Mouse (Mus musculus) C2C12 (cell line): ENCODE results near the gene Arhgap21. TPM values are rescaled to one million over a fixed set of nuclear protein-coding genes. Genes with fewer than 3 reads are reported as not detected.
"Not testable (repeated sequence)": the region's sequence is repeated elsewhere in the genome, so short reads cannot be mapped to it uniquely, and the experiment has no call there.

Source experiments
- H3K27me3 ChIP-seq: one replicate; pipeline ENCODE4 v1.6.1; 2011; ENCODE audit not compliant: control insufficient read depth, insufficient read depth, insufficient read length
- H3K36me3 ChIP-seq: one replicate; pipeline ENCODE4 v1.6.1; 2011; ENCODE audit not compliant: control insufficient read depth, insufficient read depth
- H3K4me3 ChIP-seq: one replicate; pipeline ENCODE4 v1.5.1; 2011; ENCODE audit warnings: mild to moderate bottlenecking, control low read depth; ENCODE audit not compliant: poor library complexity, insufficient read depth, severe bottlenecking
- H3K79me2 ChIP-seq: one replicate; pipeline ENCODE4 v1.6.1; 2011; ENCODE audit not compliant: control insufficient read depth, insufficient read depth
- H3K79me3 ChIP-seq: one replicate; pipeline ENCODE4 v1.6.1; 2011; ENCODE audit warnings: low read depth, control low read depth
- H3ac ChIP-seq: one replicate; pipeline ENCODE3; 2011; ENCODE audit warnings: low read depth; ENCODE audit not compliant: control insufficient read depth, insufficient read length
- CEBPB ChIP-seq: IDR thresholded peaks from one replicate; pipeline ENCODE4 v1.6.1; 2011; ENCODE audit warnings: low read depth, mild to moderate bottlenecking, control low read depth, moderate library complexity
- CTCF ChIP-seq: IDR thresholded peaks from one replicate; pipeline ENCODE4 v1.5.1; 2011; ENCODE audit not compliant: control insufficient read depth, insufficient read depth, insufficient read length
- FOSL1 ChIP-seq: IDR thresholded peaks from one replicate; pipeline ENCODE4 v1.8.0; 2011; ENCODE audit warnings: mild to moderate bottlenecking, low read length; ENCODE audit not compliant: poor library complexity, insufficient read depth, severe bottlenecking
- MAX ChIP-seq: IDR thresholded peaks from one replicate; pipeline ENCODE4 v1.6.1; 2011; ENCODE audit warnings: mild to moderate bottlenecking, control low read depth
- MYOD1 ChIP-seq: IDR thresholded peaks from one replicate; pipeline ENCODE4 v1.6.1; 2011; ENCODE audit warnings: low read depth; ENCODE audit not compliant: control insufficient read depth, insufficient read length
- MYOG ChIP-seq: IDR thresholded peaks from one replicate; pipeline ENCODE4 v1.6.1; 2011; ENCODE audit not compliant: control insufficient read depth, insufficient read length; ENCODE audit errors: extremely low read depth
- USF1 ChIP-seq: IDR thresholded peaks from one replicate; pipeline ENCODE4 v1.6.1; 2011; ENCODE audit warnings: low read depth, mild to moderate bottlenecking, control low read depth, moderate library complexity
- polyA plus RNA-seq: library from polyadenylated mRNA; unstranded; fragments of >200 nt; fragmentation: generic; extraction: Trizol; gene quantifications from one replicate; pipeline ENCODE4 v1.2.1, GENCODE M21; 2012; ENCODE audit warnings: missing spikeins

Gene Arhgap21
- polyA plus RNA-seq, 1 experiment = 15.9 TPM

- peaks cover 71% of the 10 kb centered on the region for H3K79me3 ChIP-seq
- no peaks in the 10 kb centered on the region for H3K27me3 ChIP-seq
- H3K36me3 ChIP-seq = no peaks in the 10 kb centered on the region
- no peak overlapping the region for H3K4me3 ChIP-seq
- H3ac ChIP-seq = no peak overlapping the region
- TF ChIP-seq MYOD1 = no peak
- TF ChIP-seq MAX = no peak
- no peak for TF ChIP-seq FOSL1
- TF ChIP-seq CTCF = no peak
- TF ChIP-seq USF1 = no peak
- no peak for TF ChIP-seq MYOG
- no peak for TF ChIP-seq CEBPB
- peaks cover 96% of the 10 kb centered on the region for H3K79me2 ChIP-seq
Measured at GRCm38 (mm10) chr2:20932748-20933313, 35.9 kb downstream of the Arhgap21 start.

- H3K36me3 ChIP-seq, H3ac ChIP-seq, H3K4me3 ChIP-seq, H3K27me3 ChIP-seq: not testable (repeated sequence)
- H3K79me3 ChIP-seq = peaks cover 65% of the 10 kb centered on the region
- peaks cover 96% of the 10 kb centered on the region for H3K79me2 ChIP-seq
Measured at GRCm38 (mm10) chr2:20931761-20932160, 36.9 kb downstream of the Arhgap21 start.

- TF ChIP-seq MYOG = no peak
- TF ChIP-seq MAX = no peak
- TF ChIP-seq USF1 = no peak
- no peak for TF ChIP-seq CTCF
- TF ChIP-seq MYOD1 = no peak
- no peak for TF ChIP-seq FOSL1
- no peak for TF ChIP-seq CEBPB
- Histone ChIP-seq H3ac (no peak overlapping the region), H3K79me2 (peaks cover 95% of the 10 kb centered on the region), H3K79me3 (peaks cover 69% of the 10 kb centered on the region), H3K27me3 (no peaks in the 10 kb centered on the region), H3K36me3 (no peaks in the 10 kb centered on the region), H3K4me3 (no peak overlapping the region)
Measured at GRCm38 (mm10) chr2:20928454-20928853, 40.2 kb downstream of the Arhgap21 start.

- Histone ChIP-seq H3ac (no peak overlapping the region), H3K4me3 (no peak overlapping the region), H3K79me2 (peaks cover 97% of the 10 kb centered on the region), H3K27me3 (no peaks in the 10 kb centered on the region), H3K36me3 (no peaks in the 10 kb centered on the region), H3K79me3 (peaks cover 72% of the 10 kb centered on the region)
- TF ChIP-seq MYOG = no peak
- TF ChIP-seq USF1 = no peak
- TF ChIP-seq CTCF = no peak
- TF ChIP-seq MAX = no peak
- no peak for TF ChIP-seq MYOD1
- no peak for TF ChIP-seq CEBPB
Measured at GRCm38 (mm10) chr2:20924938-20925337, 43.7 kb downstream of the Arhgap21 start.

- peaks cover 96% of the 10 kb centered on the region for H3K79me2 ChIP-seq
- H3K4me3 ChIP-seq = no peak overlapping the region
- peaks cover 66% of the 10 kb centered on the region for H3K79me3 ChIP-seq
- H3K27me3 ChIP-seq = no peaks in the 10 kb centered on the region
- TF ChIP-seq MYOD1 (no peak), USF1 (no peak), CTCF (no peak)
- H3K36me3 ChIP-seq = no peaks in the 10 kb centered on the region
- H3ac ChIP-seq = no peak overlapping the region
Measured at GRCm38 (mm10) chr2:20922366-20922765, 46.3 kb downstream of the Arhgap21 start.

GRCm38 (mm10) chr2:20921558-20921957 is 47.1 kb downstream of the Arhgap21 start:
- TF ChIP-seq CEBPB = no peak
- TF ChIP-seq MYOG = no peak
- TF ChIP-seq CTCF = no peak
- TF ChIP-seq USF1 = no peak
- no peak for TF ChIP-seq MYOD1
- H3K36me3 ChIP-seq = no peaks in the 10 kb centered on the region
- H3K79me2 ChIP-seq = peaks cover 93% of the 10 kb centered on the region
- no peak overlapping the region for H3K4me3 ChIP-seq
- H3ac ChIP-seq = no peak overlapping the region
- no peaks in the 10 kb centered on the region for H3K27me3 ChIP-seq
- H3K79me3 ChIP-seq = peaks cover 61% of the 10 kb centered on the region

GRCm38 (mm10) chr2:20921021-20921420 is 47.7 kb downstream of the Arhgap21 start:
- Histone ChIP-seq H3K4me3 (no peak overlapping the region), H3K36me3 (no peaks in the 10 kb centered on the region), H3ac (no peak overlapping the region), H3K79me2 (peaks cover 93% of the 10 kb centered on the region), H3K27me3 (no peaks in the 10 kb centered on the region), H3K79me3 (peaks cover 59% of the 10 kb centered on the region)
- TF ChIP-seq FOSL1 (no peak), CTCF (no peak), MAX (no peak), USF1 (no peak), MYOG (no peak), MYOD1 (no peak), CEBPB (no peak)
